Mouse (Mus musculus) ovary, adult 18-20 months (tissue): Measurements from ENCODE around the gene Tuba3a.

ENCODE experiments used
- DNase-seq: peaks from one replicate; pipeline ENCODE4 v3.0.0; 2022; ENCODE audit warnings: low spot score, mixed read lengths

The Tuba3a gene

DNA sequence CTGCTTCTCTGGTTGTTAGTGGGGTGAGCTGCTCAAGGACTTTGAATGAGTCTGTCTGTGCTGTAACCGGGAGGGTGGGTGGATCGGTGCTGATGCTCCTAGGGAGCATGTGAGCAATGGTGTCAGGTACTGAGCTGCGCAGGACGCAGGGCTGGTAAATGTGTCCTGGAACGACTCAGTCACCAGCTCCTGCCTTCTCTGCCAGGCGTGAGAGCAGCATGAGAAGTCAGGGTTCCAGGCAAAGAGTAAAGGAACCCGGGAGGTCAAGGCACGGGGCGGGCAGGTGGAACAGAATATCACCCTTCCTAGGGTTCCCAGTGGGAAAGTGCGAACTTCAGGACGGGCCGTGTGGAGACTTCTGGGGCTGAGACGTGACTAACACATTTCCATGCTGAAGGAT, 19.8 kb downstream of the Tuba3a start:
- DNase-seq = no peak

- no peak for DNase-seq
Observed at GRCm38 (mm10) chr6:125265239-125265638, 20.6 kb downstream of the Tuba3a start.

DNA sequence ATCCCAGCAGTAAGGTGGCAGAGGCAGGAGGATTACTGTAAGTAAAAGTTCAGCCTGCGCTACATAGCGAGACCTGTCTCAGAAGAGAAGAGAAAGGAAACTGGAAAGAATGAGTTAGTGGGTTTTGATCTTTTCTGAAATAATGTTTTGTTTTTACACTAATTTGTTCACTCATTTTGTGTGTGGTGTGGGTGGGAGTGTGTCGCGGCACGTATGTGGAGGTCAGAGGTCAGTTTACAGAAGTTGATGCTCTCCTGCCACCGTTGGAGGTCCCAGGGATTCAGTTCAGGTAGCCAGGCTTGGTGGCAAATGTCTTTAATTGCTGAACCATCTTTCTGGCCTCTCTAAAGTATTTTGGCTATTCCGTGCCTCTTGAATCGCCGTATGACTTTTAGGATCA, 21.6 kb downstream of the Tuba3a start:
- no peak for DNase-seq

DNA sequence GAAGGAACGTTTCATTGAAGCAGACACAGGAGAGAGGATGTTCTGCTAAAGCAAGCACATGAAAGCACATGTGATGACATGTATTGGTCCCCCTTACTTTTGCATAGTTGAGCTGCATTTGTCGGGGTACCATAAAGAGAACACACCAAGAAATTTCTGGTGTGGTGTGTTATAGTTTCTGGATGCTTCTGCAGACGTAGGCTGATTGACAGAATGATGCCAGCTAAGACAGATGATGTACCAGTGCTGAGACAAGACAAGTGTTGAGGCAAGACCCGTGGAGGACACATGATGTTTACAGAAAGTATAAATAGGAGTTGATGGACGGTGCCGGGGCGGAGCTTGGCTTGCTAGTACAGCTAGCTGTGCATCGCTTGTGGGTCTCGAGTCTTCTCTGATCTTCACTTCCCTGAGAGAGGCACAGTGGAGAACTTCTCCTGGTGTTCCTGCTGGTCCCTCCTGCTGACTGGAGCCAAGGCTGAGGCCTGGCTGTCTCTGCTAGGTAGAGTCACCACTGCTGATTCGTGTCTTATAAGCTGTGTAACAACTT, 25.8 kb downstream of the Tuba3a start:
- no peak for DNase-seq

GRCm38 (mm10) chr6:125256222-125256966, 29.4 kb downstream of the Tuba3a start:
- no peak for DNase-seq

DNA sequence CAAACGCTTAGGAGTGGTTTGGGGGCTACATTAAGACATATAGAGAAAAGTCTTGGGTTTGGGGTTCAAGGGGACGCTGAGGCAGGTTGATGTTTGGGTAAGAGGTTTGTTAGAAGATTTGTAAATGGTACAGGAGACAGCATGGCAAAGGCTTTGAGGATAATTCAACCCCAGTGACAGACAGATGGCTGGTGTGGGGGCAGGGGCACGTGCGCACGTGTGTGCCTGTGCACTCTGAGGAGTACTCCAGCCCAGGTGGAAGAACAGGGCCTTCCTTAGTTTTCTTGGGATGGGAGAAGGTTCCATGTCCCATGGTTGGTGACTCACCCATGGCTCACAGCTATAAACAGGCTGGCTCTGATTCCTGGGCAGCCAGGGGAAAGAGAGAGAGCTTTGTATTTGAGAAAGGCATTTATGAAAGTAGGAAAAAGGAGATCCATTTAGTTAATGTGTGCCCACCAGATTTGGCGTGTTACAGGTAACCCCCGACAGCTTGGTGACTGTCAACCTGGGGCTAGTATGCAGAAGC, 30.3 kb downstream of the Tuba3a start:
- no peak for DNase-seq

DNA sequence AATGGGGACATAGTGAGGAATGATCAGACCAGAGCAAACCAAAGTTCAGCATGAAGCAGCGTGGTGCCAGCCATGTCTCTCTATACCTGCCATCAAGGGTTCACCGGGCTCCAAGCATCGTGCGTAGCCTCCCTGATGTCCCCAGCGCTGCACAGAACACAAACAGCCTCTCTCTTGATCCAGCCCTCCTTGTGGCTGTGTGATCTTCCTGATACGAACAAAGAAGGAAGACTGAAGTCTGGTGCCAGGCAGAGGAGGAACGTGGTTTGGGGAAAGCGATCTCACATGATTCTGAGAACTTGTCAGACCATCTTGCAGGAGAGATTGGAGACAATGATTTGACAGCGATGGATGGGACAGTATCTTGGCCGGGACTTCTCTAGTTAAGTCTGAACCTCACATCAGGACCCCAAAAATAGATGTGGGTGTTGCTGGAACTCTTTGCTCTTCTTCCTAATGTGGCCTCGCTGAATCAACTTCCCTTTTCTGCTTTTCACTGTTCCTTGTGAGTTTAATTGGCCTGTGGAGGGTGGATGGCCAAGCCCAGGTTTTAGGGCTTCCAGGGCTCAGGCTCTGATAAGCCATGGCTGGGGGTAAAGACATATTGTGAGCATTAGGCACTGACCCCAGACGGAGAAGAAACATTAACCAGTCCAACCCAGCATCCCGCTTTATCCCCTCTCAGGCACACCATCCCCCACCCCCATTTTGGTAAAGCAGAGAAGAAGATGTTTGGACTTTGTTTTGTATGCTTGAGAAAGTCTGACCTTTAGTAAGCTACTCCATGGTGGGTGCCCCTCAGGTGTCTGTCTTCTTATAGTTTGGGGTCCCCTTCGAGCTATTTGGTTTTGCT, 31.8 kb downstream of the Tuba3a start:
- DNase-seq = no peak

DNA sequence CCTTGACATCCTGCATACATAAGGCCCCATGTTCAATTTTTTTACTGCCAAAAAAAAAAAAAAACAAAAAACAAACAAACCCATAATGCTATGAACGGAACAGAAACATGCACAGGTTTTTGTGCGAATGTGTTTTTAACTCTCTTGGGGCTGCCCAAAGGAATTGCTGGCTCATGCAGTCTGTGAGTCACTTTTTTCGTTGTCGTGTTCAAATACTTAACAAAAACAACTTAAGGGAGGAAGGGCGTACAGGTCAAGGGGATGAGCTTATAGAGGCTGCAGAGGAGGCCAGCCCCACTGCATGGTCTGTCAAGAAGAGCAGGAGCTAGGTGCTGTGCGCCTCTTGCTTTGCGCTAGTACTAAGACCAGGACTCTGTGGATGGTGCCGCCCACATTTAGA, 33.1 kb downstream of the Tuba3a start:
- no peak for DNase-seq

GRCm38 (mm10) chr6:125252285-125252684, 33.6 kb downstream of the Tuba3a start:
- no peak for DNase-seq

DNA sequence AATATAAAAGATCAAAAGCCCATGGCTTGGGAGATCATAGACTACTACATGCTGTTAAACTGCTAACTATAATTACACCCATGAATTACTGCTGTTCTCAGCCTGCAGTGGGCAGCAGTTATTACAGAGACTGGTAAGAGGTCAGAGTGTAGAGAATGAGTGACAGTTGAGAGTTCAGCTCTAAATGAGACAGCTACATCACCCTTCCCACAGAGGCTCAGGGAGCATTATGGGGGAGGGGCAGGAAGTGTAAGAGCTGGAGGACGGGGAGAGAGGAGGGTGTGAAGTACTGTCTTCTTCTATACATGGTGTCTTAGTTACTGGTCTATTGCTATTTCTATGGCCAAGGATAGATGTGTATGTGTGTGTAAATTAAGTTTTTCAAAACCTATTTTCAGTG, 41.3 kb downstream of the Tuba3a start:
- DNase-seq = no peak

GRCm38 (mm10) chr6:125241566-125241965, 44.3 kb downstream of the Tuba3a start:
- DNase-seq = no peak

DNA sequence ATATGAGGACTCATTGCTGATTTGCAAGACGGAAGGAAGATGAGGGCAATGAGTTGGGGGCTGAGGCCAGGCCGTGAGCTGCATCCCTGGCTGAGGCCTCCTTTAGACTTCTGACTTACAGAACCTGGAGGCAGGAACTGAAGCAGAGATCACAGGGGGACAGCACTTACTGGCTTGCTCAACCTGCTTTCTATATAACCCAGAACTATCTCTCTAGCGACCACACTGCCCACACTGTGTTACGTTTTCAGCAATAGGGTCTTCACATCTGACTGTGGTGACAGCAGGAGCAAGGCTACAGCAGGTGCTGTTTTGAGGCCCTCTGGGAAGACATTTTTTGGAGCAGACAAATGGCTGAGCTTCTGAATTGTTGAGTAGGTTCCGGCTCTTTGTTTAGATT, 45.2 kb downstream of the Tuba3a start:
- no peak for DNase-seq

GRCm38 (mm10) chr6:125239547-125239946, 46.3 kb downstream of the Tuba3a start:
- no peak for DNase-seq

DNA sequence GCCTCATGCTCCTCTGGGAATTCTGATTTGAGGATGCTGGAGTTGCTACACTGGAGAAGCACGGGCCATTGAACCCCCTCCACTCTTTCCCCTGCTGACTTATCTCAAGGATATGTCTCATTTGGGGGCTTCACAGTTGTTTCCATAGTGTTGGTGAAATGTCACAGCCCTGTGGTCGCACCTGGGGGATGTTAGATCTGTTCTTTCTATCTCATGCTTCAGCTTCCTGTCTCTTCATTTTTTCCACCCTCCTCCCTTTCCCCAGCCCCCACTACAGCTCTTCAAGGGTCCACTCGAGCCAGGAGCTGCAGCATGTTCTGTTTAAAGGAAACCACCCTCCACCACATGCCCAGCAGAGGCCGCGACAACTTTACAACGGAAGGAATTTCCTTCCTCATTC, 47.4 kb downstream of the Tuba3a start:
- no peak for DNase-seq

GRCm38 (mm10) chr6:125237421-125237820, 48.4 kb downstream of the Tuba3a start:
- no peak for DNase-seq

DNA sequence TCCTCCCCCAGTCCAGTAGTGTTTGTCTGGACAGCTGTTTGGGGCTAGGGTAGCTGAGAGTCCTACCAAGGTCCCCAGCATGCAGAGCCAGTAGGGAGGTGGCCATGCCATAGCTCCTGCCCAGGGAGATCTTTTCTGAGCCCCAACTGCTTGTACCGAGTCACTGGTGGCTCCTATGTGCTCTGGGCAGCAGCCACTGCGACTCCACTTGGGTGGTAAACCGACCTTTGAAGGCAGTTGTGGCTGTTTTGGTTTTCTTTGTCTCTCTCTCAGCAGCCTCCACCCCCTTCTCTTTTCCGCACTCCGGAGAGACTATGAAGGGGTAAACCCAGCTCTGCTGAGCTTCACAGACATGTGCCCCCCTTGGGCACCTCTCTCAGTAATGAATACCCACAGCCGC, 49.1 kb downstream of the Tuba3a start, which contains the start of gene Cd27:
Gene Cd27, minus strand, starts transcription at position 229 of the 400 bp plus-strand sequence.
- no peak for DNase-seq

GRCm38 (mm10) chr6:125236341-125236740, 49.5 kb downstream of the Tuba3a start:
- no peak for DNase-seq

DNA sequence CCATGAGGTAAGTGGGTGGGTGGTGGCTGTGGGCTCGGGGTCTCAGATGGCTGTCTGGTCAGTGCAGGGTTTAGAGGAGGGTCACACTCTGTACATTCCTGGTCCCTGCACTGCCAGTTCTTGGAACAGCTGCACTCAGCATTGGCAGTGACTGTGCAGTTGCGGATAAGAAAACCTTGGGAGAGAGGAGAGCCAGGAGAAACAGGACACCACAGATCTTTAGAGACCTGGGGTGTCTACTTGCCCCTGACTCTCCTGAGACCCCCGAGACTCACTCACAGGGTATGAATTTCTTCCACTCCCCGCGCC, 51.4 kb downstream of the Tuba3a start:
- no peak for DNase-seq

- DNase-seq = no peak
Observed at GRCm38 (mm10) chr6:125233816-125234519, 51.9 kb downstream of the Tuba3a start.

- no peak for DNase-seq
Observed at GRCm38 (mm10) chr6:125232516-125232915, 53.3 kb downstream of the Tuba3a start.

GRCm38 (mm10) chr6:125232045-125232437, 53.8 kb downstream of the Tuba3a start:
- no peak for DNase-seq
